Mouse (Mus musculus) limb, embryonic 13.5 days (tissue): ENCODE results near the gene Notch3. TPM values are rescaled to one million over a fixed set of nuclear protein-coding genes. Genes with fewer than 3 reads are reported as not detected.
A peak's percentile ranks its signal among the peaks of the same experiment; 100 is the strongest.
"Not testable (repeated sequence)": the region's sequence is repeated elsewhere in the genome, so short reads cannot be mapped to it uniquely, and the experiment has no call there.

ENCODE experiments used
- ATAC-seq: fragments of 200-750 bp; cut with Nextera tagmentation; 2 replicates; pipeline ENCODE4 v1.8.0; 2017; ENCODE audit warnings: low read depth, moderate number of reproducible peaks, moderate TSS enrichment; ENCODE audit not compliant: low FRiP score
- H3K27ac ChIP-seq: fragments of 300-500 bp; sonication (generic); 2 replicates; pipeline ENCODE4 v1.5.1; 2015; ENCODE audit warnings: inconsistent platforms, mild to moderate bottlenecking, moderate library complexity
- H3K27me3 ChIP-seq: fragments of 300-500 bp; sonication (generic); 2 replicates; pipeline ENCODE4 v1.6.1; 2015; ENCODE audit warnings: mild to moderate bottlenecking, inconsistent platforms
- H3K36me3 ChIP-seq: fragments of 300-500 bp; sonication (generic); 2 replicates; pipeline ENCODE4 v1.6.1; 2015; ENCODE audit warnings: inconsistent platforms, mild to moderate bottlenecking, moderate library complexity
- H3K4me1 ChIP-seq: fragments of 300-500 bp; sonication (generic); 2 replicates; pipeline ENCODE4 v1.6.1; 2015; ENCODE audit warnings: inconsistent platforms
- H3K4me2 ChIP-seq: fragments of 300-500 bp; sonication (generic); replicated peaks from 2 replicates; pipeline ENCODE4 v1.6.1; 2015; ENCODE audit warnings: inconsistent platforms, mild to moderate bottlenecking, moderate library complexity
- H3K4me3 ChIP-seq: fragments of 300-500 bp; sonication (generic); 2 replicates; pipeline ENCODE4 v1.5.1; 2015; ENCODE audit warnings: moderate library complexity, mild to moderate bottlenecking, inconsistent platforms
- H3K9ac ChIP-seq: fragments of 300-500 bp; sonication (generic); 2 replicates; pipeline ENCODE4 v1.6.1; 2015; ENCODE audit warnings: mild to moderate bottlenecking, inconsistent platforms
- H3K9me3 ChIP-seq: fragments of 300-500 bp; sonication (generic); 2 replicates; pipeline ENCODE4 v1.6.1; 2016; ENCODE audit warnings: inconsistent platforms
- WGBS: fragments of 180-500 bp; shearing (Covaris S2); methylation state at CpG from one replicate; pipeline ENCODE4 v1.1.7; 2015; 5-methylcytosine and 5-hydroxymethylcytosine counted together
- polyA plus RNA-seq: library from polyadenylated mRNA; unstranded; fragments of >200 nt; fragmentation: Nextera tagmentation; extraction: Ambion mirVana; gene quantifications from 2 replicates; pipeline ENCODE4 v1.2.1, GENCODE M21; 2015

The Notch3 gene
- polyA plus RNA-seq, 1 experiment from 2014 or later, result 16.9 TPM

- H3K4me1 ChIP-seq, result peaks cover 44% of the 10 kb centered on the region
- 0 out of 2 replicates have a peak, but pooled peaks have one; percentile 14 for ATAC-seq
- peaks cover 29% of the 10 kb centered on the region for H3K27me3 ChIP-seq
- under 1% methylated on average over 56 of the region's 56 CpGs for WGBS
- H3K9ac ChIP-seq, result peak overlapping the region; percentile 68
- H3K36me3 ChIP-seq, result no peaks in the 10 kb centered on the region
- peak overlapping the region; percentile 52 for H3K4me3 ChIP-seq
- H3K27ac ChIP-seq, result no peak overlapping the region
- peak overlapping the region; percentile 95 for H3K4me2 ChIP-seq
- H3K9me3 ChIP-seq, result no peaks in the 10 kb centered on the region
Measured at GRCm38 (mm10) chr17:32113523-32114421, 52.9 kb downstream of the Notch3 start.

- Histone ChIP-seq H3K4me1 (peaks cover 39% of the 10 kb centered on the region), H3K4me3 (peak overlapping the region; percentile 52), H3K36me3 (no peaks in the 10 kb centered on the region), H3K9ac (peak overlapping the region; percentile 68), H3K4me2 (peak overlapping the region; percentile 95), H3K27ac (no peak overlapping the region), H3K27me3 (peaks cover 29% of the 10 kb centered on the region), H3K9me3 (no peaks in the 10 kb centered on the region)
- ATAC-seq, result no peak
- 9% methylated on average over 8 of the region's 8 CpGs for WGBS
Measured at GRCm38 (mm10) chr17:32113255-32113522, 53.5 kb downstream of the Notch3 start.

GRCm38 (mm10) chr17:32112434-32113254 lies 54.0 kb downstream of the Notch3 start:
- Histone ChIP-seq H3K36me3 (no peaks in the 10 kb centered on the region), H3K27me3 (peaks cover 29% of the 10 kb centered on the region), H3K9ac (no peak overlapping the region), H3K27ac (no peak overlapping the region), H3K4me1 (peaks cover 34% of the 10 kb centered on the region), H3K4me2 (peak overlapping the region; percentile 95), H3K4me3 (peak overlapping the region; percentile 52), H3K9me3 (no peaks in the 10 kb centered on the region)
- 68% methylated on average over 8 of the region's 8 CpGs for WGBS
- ATAC-seq, result no peak

- peaks cover 23% of the 10 kb centered on the region for H3K27me3 ChIP-seq
- WGBS, result 78% methylated on average over 10 of the region's 10 CpGs
- no peak overlapping the region for H3K4me2 ChIP-seq
- H3K4me1 ChIP-seq, result peaks cover 27% of the 10 kb centered on the region
- H3K27ac ChIP-seq, result no peak overlapping the region
- no peaks in the 10 kb centered on the region for H3K36me3 ChIP-seq
- H3K9me3 ChIP-seq, result no peaks in the 10 kb centered on the region
- no peak overlapping the region for H3K9ac ChIP-seq
- no peak overlapping the region for H3K4me3 ChIP-seq
- ATAC-seq, result no peak
Measured at GRCm38 (mm10) chr17:32110980-32111780, 55.5 kb downstream of the Notch3 start.

GRCm38 (mm10) chr17:32110424-32110823 lies 56.2 kb downstream of the Notch3 start:
- Histone ChIP-seq H3K27ac (no peak overlapping the region), H3K36me3 (no peaks in the 10 kb centered on the region), H3K9me3 (no peaks in the 10 kb centered on the region), H3K4me1 (peaks cover 27% of the 10 kb centered on the region), H3K9ac (no peak overlapping the region), H3K4me2 (no peak overlapping the region), H3K4me3 (no peak overlapping the region), H3K27me3 (peaks cover 18% of the 10 kb centered on the region)
- no peak for ATAC-seq
- 59% methylated on average over 2 of the region's 2 CpGs for WGBS

- no peak for ATAC-seq
- peaks cover 26% of the 10 kb centered on the region for H3K4me1 ChIP-seq
- WGBS, result 64% methylated on average over 6 of the region's 6 CpGs
- H3K4me2 ChIP-seq, result no peak overlapping the region
- H3K9me3 ChIP-seq, result no peaks in the 10 kb centered on the region
- no peak overlapping the region for H3K9ac ChIP-seq
- no peak overlapping the region for H3K4me3 ChIP-seq
- H3K27ac ChIP-seq, result no peak overlapping the region
- H3K27me3 ChIP-seq, result peaks cover 18% of the 10 kb centered on the region
- H3K36me3 ChIP-seq, result no peaks in the 10 kb centered on the region
Measured at GRCm38 (mm10) chr17:32109201-32109940, 57.3 kb downstream of the Notch3 start.

- H3K36me3 ChIP-seq, H3K27me3 ChIP-seq, H3K9ac ChIP-seq, H3K4me3 ChIP-seq, H3K27ac ChIP-seq, H3K4me2 ChIP-seq, H3K9me3 ChIP-seq, ATAC-seq: not testable (repeated sequence)
- 77% methylated on average over 5 of the region's 5 CpGs for WGBS
- H3K4me1 ChIP-seq, result peaks cover 16% of the 10 kb centered on the region
Measured at GRCm38 (mm10) chr17:32108320-32109011, 58.2 kb downstream of the Notch3 start.

- no peak for ATAC-seq
- Histone ChIP-seq H3K27me3 (peaks cover 4% of the 10 kb centered on the region), H3K4me1 (peaks cover 11% of the 10 kb centered on the region), H3K9ac (no peak overlapping the region), H3K36me3 (no peaks in the 10 kb centered on the region), H3K4me2 (no peak overlapping the region), H3K27ac (no peak overlapping the region), H3K9me3 (no peaks in the 10 kb centered on the region), H3K4me3 (no peak overlapping the region)
- WGBS, result 58% methylated on average over 5 of the region's 5 CpGs
Measured at GRCm38 (mm10) chr17:32107877-32108276, 58.8 kb downstream of the Notch3 start.

- no peaks in the 10 kb centered on the region for H3K36me3 ChIP-seq
- no peak overlapping the region for H3K4me2 ChIP-seq
- H3K9ac ChIP-seq, result no peak overlapping the region
- peaks cover 10% of the 10 kb centered on the region for H3K4me1 ChIP-seq
- peaks cover 9% of the 10 kb centered on the region; the same call in 1 of the 2 replicates for H3K27me3 ChIP-seq
- no peaks in the 10 kb centered on the region for H3K9me3 ChIP-seq
- WGBS, result 58% methylated on average over 2 of the region's 2 CpGs
- no peak overlapping the region for H3K27ac ChIP-seq
- no peak for ATAC-seq
- no peak overlapping the region for H3K4me3 ChIP-seq
Measured at GRCm38 (mm10) chr17:32106358-32106757, 60.3 kb downstream of the Notch3 start.

- H3K36me3 ChIP-seq, result no peaks in the 10 kb centered on the region
- no peaks in the 10 kb centered on the region for H3K9me3 ChIP-seq
- H3K9ac ChIP-seq, result no peak overlapping the region
- no peak for ATAC-seq
- H3K4me1 ChIP-seq, result peaks cover 10% of the 10 kb centered on the region; the same call in 1 of the 2 replicates
- H3K4me3 ChIP-seq, result no peak overlapping the region
- no peak overlapping the region for H3K4me2 ChIP-seq
- 22% methylated on average over 4 of the region's 4 CpGs for WGBS
- peaks cover 33% of the 10 kb centered on the region for H3K27me3 ChIP-seq
- H3K27ac ChIP-seq, result no peak overlapping the region
Measured at GRCm38 (mm10) chr17:32103054-32103453, 63.6 kb downstream of the Notch3 start.
